Mouse (Mus musculus) CD4-positive, CD25-positive, alpha-beta regulatory T cell, adult 2 months (primary cell): Measurements from ENCODE around the gene Usp3.

Experiments
- DNase-seq: peaks from one replicate; pipeline ENCODE4 v3.0.0-alpha.2; 2012; ENCODE audit warnings: low read depth, low spot score

Gene Usp3

DNA sequence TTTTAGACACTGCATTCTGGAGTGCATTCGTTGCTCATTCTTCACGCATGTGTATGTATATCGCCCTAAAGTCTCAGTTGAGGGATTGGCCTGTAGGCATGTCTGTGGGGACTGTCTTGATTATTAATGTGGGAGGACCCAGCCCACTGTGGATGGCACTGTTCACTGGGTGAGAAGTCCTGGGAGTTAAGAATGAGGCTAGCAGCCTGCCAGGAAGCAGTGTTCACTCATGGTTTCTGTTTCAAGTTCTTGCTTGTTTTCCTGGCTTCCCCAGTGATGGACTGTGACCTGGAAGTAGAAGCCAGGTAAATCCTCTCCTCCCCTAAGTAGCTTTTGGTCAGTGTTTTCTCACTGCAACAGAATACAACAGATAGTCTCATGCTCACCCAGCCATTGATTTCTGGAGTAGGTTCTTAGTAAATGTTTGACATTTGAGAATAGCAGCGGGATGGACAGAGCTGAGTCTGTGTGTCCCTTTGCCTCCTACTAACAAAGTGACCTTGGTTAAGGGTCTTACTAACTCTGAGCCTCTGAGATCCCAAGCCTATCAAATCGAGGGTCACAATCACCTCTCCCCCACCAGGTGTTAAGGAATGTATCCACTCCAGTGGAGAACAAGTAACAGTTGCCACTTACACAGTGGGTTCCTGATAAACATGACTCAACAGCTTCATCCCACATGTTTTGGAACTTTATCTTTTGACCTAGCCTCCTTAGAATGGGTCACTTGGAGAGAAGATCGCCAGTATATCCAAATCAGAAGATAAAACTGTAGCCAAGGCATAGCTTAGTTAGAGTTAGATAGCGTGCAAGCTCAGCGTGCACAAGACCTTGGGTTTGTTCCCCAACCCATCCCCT is 11.6 kb upstream of the Usp3 start:
- no peak for DNase-seq

DNA sequence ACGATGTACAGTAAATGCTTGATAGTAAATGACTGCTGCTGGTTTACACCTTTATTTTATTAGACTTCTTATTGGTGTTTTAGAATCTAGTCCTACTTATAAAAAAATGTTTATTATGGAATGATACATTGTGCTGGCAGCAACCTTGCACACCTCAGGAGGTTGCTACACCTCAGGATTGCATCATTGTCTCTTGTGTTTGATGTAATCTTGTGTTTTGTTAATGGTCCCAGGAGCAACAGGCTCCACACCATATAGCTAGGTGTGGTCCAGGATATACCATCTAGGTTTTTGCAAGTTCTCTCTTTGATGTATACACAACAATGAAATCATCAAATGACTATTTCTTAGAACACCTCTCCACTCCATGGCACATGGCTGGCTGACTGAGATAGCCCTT is 11.0 kb upstream of the Usp3 start:
- DNase-seq = no peak

DNA sequence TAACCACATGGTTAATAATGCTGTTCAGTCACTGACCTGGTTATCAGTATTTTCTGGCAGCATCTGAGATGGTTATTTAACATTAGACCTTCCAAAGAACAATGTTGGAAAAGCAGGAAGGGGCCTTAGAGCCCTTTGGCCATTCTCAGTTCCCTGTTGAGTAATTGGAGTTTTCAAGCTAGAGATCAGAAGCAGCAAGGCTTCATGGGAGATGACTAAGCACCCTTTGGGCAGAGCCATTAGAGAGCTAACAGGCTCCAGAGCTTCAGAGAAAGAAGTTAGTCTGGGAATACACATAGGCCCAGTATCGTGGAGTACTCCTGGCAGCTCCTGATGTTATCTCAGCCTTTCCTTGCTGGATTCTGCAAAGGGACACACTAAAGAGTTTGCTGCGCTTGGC is 8.1 kb upstream of the Usp3 start:
- no peak for DNase-seq

DNA sequence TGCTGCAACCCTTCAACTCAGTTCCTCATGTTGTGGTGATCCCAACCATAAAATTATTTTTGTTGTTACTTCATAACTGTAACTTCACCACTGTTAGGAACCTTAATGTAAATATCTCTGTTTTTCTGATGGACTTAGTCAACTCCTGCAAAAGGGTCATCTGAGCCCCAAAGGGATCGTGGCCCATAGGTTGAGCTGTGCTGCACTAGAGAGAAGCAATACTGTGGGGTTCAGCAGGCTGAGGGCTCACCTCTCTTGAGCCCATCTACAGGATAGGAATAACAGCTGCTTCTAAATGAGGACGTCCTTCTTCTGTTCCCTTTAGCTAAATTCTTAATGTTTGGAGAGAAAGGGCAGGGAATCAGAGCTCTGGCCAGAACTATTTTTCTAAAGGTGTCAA is 7.6 kb upstream of the Usp3 start:
- no peak for DNase-seq

DNA sequence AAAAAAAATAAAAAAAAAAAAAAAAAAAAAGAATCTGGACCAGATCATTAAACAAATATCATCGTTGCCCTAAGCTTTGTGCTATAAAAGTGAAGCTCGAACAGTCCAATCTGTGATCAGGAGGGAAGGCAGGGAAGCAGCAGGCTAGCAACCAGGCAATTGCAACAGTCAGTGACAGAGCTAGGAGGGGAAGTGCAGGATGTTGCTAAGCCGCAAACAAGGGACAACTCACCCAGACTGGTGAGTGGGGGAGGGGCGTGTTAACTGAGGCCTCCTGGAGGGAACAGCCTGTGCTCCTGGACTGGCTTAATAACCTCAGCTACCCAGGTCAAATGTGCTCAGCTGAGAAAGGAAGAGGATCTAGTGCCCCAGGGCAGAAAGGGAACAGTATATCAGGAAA is 6.6 kb upstream of the Usp3 start:
- peak; percentile 85 for DNase-seq

DNA sequence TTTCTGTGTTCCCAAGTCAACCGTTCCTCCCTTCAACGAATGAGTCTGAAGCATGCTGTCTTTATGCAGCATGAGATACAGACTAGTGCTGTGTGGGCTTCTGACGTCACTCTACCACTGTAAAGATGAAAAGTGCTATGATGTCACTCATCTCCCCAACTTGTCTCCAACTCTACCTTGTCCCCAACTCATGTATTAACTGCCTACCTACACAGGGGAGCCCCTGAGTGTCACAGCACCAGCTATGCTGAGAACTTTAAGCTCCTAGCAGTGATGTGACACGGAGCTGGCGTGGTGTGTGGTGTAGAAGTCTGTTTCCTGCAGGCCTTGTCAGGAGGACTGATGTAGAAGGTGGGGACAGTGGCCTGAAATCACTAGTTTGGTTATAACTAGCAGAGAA is 5.7 kb upstream of the Usp3 start:
- peak; percentile 59 for DNase-seq

DNA sequence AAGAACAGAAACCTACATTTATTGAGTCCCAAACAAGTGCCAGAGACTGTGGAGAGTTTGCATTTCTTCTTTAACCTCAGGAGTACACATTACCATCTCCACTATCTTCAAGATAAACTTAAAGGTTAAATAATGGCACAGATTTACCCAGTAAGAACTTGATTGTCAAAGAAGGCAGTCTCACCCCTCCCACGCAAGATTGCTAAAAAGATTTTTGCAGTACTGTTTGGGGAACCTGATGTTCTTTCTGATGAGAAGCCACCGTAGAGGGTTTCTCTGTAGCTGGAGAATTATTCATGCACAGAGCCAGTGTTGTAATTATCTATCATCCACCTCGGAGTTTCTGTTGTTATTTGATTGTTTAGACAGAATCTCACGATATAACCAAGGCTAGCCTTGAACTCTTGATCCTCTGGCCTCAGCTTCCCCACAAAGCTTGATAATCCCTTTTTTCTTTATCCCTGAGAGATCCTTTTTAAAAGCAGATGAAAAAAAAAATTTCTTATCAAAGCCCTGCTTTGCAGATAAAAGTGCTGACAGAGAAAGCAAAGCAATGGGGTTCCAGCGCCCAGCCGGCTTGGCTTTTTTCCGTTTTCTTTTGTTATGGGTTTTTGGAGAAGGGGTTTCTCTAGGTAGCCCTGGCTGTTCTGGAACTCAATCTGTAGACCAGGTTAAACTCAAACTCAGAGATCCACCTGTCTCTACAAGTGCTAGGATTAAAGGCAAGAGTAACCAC is 4.7 kb upstream of the Usp3 start:
- DNase-seq = peak; percentile 53

DNA sequence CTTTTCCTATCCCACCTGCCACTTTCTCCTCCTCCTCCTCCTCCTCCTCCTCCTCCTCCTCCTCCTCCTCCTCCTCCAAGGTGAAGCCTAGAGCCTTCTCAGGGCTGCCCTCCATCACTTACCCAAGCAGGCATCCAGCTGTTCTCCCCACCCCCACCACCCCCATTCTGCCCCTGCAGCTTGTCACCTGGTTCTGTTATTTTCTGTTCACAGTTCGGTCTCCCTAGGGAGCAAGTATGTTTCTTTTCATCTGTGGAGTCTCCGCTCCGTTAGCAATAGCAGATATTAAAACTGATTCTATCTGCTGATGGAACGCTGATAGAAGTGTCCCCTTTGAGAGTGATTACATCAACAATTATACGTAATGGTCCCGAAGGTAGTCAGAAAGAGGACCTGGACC is 4.1 kb upstream of the Usp3 start:
- no peak for DNase-seq

DNA sequence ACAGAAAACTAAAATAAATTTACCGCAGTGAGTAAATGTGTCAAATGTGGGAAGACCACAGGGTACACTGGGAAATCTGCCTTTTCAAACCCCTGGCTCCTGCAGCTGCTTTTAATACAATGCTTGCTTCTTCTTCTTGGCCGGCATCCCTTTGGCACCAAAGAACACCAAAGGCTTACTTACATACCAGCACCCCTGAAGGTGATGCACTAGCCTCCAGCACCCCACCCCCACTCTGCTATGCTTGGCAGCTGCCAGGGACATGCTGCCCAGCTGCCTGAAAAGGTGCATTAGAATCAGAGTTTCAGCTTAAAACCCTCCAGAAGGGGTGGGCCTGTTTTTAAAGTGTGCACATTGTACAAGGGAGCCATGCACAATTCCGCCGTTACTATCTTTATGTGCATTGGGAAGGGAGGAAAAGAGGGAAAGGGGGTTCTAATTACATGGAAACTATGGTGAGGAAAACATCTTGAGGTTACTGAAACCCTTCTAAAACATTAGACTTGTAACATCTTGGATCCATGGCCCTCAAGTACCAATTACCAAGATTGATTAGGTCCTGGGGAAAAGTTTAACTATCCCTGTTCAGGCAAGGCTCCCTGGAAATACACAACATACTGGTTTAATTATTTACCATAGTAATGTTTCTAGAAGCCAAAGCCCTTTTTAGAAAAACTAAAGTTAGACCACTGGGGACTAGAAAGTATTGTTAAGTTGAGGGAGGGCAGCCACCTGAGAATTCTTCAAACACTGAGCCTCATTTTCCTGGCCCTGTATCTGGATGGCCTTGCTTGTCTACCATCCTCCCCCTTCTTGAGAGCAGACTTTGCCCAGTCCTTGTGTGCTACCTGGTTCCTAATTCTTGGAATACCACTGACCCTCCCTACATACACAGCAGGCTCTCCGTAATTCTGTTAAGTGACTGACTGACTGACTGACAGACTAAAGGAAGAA is 3.1 kb upstream of the Usp3 start:
- no peak for DNase-seq

DNA sequence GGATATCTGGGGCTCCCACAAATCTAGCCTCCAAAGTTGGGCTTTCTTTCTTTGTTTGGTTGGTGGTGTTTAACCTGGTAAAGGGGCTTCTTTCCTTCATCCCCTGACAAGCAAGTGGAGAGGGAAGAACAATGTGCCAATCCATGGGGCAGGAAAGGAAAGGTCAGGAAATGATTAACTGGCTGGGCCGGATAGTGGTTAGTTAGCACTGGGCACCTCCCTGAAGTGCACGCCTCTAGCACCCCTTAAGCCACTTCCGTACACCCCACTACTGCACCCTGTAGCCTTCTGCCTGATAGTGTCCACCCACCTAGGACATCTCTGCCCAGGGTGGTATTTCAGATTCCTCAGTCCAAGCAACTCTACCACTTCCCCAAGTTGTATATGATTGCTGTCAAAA is 1.1 kb upstream of the Usp3 start:
- no peak for DNase-seq

DNA sequence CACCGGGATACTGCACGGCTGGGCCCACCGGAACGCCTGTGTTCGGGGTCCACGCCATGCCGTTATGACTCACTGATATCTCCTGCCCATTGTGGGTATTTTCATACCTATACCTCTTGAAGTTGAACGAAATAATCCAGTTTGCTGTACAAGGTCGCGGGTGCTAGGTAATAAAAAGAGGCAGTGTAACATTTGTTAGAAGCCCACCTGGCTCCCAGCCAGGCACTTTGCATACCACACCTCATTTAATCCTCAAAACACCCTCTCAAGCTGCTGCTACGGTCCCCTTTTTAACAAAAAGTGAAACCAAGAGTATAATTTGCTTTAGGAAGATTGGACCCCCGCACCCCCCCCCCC is 649 bp upstream of the Usp3 start:
- no peak for DNase-seq

DNA sequence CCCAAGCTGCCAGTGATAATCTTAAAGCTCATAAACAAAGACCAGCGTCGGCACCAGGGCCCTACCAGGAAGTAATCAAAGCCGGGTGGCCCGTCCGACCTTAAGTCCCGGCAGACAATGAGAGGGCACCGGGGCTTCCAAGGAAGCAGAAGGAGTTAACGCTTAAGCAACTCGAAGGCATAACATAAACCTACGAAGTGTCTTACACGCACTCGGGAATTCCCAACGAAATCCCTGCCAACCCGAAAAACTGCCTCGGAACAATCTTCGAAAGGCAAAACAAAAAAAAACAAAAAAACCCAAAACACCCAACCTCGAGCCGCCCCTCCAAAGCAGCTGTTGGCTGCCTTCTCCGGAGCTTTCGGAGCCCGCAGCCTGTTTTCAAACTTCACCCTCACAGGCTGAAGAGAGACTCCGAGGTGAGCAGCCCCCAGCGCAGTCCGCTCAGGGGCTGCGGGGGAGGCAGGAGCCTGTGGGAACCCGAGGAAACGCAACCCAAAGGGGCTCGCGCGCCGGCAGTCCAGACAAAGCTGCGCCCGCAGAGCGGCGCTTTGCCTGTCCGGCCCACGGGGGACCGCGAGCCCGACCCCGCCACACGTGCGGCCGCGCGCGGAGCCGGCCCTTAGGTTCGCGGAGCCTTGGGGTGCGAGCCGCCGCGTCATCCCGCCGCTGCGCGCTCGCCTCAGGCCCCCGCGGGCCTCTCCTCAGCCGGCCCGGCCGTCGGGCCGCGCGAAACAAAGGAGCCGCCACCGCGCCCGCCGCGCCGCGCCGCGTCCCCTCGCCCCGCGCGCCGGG is 894 bp downstream of the Usp3 start:
- DNase-seq = peak; percentile 60

DNA sequence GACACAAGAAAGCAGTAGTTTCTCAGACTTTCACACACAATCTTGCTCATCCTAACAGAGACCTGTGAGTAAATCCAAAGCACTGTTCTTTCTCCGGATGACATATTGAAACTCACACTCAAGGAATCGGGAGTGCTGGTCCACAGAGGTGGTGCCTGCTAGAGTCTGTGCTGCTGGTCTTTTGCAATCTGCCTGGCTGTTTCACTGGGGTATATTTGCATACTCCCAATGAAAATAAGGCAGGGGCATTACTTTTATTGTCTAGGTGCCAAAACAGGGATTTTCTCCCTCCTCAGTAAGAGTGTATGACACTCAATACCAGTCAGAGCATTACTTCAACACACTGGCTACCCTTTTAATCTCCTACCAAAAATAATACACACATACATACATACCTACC is 2.9 kb downstream of the Usp3 start:
- no peak for DNase-seq

DNA sequence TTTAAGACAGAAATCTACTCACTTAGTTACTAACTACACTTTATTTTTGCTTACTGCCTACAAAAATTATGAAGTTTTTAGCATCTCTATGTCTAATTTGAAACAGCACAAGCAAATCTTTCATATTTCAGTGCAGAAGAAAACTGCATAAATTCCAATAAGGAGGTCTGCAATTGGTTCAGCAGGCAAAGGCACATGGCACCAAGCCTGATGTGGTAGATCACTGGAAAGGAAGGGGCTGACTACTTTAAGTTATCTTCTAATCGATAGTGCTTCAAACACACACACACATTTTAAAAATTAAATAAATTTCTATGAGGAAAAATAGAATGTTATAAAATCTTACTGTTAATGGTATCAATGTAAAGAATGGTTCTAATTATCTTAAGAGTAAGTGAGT is 5.9 kb downstream of the Usp3 start:
- no peak for DNase-seq

DNA sequence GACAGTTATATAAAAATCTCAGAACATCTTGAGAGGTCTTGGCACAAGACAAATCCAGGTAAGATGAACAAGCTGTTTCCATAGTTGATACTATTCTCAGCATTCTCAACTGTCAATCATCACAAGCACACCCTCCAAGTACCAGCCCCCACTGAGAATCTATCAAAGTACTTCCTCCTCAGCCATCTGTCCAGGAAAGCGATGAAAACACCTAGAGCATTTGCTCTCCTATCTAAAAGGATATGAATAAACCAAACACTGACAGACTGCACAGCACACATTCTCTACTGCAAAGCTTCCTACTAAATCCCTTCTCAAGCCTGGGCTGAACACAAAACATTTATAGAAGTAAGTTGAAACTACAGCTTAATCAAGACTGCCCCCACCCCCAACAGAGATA is 6.4 kb downstream of the Usp3 start:
- DNase-seq = peak; percentile 58

DNA sequence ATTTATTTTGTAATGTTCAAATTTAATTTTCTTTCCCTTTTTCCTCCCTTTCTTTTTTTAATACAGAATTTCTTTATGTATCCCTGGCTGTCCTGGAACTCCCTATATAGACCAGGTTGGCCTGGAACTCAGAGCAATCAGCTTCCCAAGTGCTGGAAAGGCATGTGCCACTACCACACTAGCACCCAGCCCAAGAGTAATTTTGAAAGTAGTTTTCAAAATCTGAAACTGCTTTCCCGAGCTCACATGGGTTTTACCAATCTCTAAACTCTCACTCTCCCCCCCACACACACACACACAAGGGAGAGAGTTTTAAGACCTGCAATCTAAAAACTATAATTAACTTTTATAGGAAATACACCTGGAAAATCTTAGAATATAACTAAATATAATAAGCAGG is 7.8 kb downstream of the Usp3 start:
- no peak for DNase-seq

DNA sequence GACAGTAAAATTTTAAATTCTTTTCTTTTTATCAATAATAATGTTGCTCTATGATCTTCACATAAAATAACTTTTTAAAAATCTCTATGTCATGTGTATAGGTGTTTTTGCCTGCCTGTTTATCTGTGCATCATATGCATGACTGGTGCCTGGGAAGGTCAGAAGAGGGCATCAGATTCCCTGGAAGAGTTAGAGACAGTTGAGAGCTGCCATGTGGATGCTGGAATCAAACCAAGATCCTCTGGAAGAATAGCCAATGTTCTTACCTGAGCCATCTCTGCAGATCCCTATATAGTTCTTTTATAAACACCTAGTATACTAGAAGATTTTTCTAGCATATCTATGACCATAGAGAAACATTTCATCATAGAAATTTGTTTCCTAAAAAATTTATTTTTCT is 8.8 kb downstream of the Usp3 start:
- DNase-seq = no peak

DNA sequence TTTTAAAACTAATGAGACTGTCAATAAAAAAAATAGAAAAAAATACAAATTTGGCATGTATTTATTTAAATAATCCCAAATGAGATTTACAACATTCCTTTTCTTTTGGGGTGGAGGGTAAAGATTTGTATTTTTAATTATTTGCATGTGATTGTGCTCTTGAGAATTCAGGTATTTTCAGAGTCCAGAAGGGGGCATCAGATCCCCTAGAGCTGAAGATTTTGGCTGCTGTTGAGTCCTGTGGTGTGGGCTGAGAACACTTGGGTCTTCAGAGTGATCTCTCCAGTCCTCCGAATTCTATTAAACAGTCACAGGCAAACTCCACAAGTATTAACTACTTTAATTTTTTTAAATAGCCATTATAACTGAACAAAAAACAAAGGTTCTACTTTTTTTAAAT is 9.7 kb downstream of the Usp3 start:
- DNase-seq = peak; percentile 59

DNA sequence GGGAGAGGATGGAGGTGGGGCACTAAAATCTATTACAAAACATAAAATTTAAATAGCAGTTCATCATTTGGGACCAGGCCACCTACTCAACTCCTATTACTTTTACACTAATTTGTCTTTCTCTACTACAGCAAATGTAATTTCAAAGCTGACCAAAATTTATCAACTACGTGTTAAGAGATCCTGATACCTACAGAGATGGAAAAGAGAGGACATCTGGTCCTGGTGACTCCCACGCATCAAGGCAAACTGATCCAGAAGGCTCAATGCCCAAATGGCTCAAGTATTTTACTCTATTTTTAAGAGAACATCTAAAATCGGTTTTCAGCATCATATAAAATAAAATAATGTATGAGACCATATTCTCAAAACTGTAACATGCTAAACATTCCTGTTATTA is 11.2 kb downstream of the Usp3 start:
- DNase-seq = no peak

DNA sequence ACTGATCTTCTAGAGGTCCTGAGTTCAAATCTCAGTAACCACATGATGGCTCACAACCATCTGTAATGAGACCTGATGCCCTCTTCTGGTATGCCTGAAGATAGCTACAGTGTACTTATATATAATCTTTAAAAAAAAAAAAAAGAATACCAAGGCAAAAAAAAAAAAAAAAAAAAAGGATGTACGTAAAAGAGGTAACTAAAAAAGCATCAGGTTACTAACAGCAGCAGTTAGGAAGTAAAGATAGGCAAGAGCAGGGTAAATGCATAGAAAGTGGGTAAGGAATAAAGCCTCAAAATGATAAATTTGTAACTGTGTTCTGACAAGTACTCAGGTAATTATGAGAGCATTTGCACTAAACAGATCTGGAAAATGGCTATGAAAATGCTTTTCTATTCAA is 12.2 kb downstream of the Usp3 start:
- DNase-seq = no peak

DNA sequence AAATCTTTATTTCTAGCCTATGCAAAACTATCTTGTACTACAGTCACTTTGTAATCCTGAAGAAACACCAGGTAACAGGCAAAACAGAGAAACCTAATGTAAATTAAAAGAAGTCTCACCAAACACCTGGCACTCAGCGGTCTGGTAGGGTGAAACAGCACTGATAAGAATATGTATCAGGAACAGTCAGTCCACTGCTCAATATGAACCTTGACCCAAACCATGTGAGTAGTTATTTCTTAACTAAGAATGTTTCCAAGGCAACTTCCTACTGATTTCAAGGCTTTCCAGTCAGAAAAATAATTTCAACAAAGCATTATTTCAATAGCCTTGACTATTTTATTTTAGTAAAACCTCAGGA is 17.1 kb downstream of the Usp3 start:
- DNase-seq = no peak
